Mouse (Mus musculus): ENCODE measurements around the gene Slc35d2.

Gene Slc35d2

DNA sequence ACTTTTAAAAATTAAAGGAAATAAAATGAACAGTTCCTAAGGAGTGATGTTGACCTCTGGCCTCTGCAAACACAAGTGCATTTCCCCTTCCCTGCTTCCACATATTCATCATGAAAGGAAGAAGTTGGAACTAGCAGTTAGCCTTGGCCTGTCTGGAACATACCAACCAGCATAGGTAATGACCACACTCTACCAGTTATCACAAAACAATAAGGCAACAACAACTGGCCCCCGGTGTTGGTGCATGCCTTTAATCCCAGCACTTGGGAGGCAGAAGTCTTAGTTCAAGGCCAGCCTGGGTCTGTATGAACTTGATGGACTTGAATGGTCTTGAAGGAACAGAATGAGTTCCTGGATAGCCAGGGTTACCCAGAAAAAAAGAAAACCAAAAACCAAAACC lies 18.7 kb downstream of the Slc35d2 start:
- DNase-seq (ENCODE audit: low spot score), result no peak

DNA sequence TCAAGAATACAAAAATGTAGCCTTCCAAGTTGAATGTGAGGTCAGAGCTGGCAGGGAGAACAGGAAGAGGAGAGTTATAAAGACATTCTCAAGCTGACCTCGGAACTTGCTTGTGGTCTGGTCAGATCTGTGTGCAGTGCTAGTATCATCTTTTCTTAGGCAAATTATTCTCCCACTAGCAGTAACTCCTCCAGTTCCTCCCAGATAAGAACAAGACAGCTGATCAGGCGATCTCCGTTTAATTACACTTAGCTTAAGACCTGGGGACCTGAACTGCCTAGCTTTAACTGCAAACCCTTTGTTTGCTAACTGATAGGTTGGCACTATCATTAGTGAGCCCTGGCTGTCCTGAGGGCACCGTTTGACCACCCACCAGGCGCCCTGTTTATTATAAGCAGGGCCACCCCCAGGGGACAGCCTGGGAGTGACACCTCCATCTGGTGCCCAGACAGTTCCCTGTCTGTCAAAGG lies 20.8 kb downstream of the Slc35d2 start:
- DNase-seq (ENCODE audit: low spot score), result no peak

- DNase-seq (ENCODE audit: low spot score), result no peak
Observed at GRCm38 (mm10) chr13:64107535-64107934, 21.6 kb downstream of the Slc35d2 start.

- no peak for DNase-seq (ENCODE audit: low spot score)
Observed at GRCm38 (mm10) chr13:64107105-64107504, 22.1 kb downstream of the Slc35d2 start.

DNA sequence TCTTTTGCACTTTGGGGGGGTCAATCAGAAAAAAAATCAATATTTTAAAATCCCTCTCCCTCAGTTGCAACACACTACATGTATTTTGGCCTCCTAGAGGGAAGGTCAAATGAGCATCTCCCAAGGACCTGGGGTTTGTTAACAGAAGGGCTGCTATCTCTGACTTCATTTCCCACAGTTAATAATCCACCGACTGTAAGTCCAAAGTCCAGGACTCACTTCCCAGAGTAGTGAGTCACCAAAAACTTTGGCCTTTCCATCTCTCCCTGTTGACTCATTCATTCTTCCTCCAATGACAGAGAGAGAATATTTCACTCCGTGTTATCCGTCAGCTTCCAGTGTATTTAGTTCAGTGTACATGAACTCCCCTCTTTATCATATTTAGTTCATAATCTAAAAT lies 23.5 kb downstream of the Slc35d2 start:
- no peak for DNase-seq (ENCODE audit: low spot score)

DNA sequence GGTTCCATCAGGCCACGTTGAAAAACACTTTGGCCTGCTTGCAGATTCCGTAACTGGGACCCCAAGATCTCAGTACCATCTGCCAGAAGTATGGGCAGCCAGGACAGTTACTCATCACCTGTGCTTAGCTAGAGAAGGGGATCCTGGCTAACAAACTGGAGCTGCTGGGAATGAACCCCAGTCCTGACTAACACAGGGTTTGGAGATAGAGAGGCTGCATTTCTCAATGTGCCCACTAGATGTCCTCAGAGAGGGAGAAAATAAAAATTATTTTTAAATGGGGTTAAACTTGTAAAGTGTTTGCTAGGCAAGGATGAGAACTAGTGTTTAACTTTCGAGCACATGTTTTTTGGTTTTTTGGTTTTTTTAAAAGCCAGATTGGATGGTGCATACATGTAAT lies 29.0 kb downstream of the Slc35d2 start:
- peak; percentile 32 for DNase-seq (ENCODE audit: low spot score)

DNA sequence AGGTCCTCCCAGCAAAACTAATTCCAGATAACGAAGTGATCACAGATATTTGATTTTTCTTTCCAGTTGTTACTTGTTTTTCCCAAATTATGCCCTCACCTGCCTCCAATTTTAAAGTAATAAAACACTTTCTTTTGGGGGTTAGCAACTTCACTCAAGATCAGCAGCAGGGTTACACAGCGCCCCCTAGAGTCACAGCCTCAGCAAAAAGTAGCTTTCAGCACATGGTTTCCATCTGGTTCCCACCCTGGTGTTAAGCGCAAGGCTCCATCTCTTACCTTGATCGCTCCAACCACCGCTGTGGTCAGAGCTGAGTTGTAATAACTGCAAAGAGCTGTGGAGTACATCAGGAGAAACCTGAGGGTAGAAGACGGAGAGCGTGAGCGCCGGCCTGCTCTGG lies 30.2 kb downstream of the Slc35d2 start:
- DNase-seq (ENCODE audit: low spot score), result peak; percentile 13

GRCm38 (mm10) chr13:64093341-64093740 lies 35.8 kb downstream of the Slc35d2 start:
- DNase-seq (ENCODE audit: low spot score), result peak; percentile 74

DNA sequence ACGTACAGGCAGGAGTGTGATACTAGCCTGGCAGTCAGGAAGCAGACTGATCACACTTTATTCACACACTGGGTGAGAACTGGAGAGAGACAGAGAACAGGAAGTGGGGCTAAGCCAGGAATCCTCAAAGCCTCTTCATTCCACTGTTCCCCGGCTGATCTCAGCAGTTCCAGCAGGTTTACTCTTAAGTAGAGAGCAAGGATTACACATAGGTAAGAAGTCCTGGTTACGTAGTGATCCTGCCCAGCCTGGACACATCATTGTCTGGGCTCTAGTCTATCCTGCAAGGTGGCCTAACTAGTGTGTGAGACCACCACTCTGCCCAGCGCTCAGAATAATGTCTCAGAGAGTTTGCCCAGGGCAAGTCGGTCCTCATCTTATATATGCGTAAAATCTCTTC lies 36.4 kb downstream of the Slc35d2 start:
- DNase-seq (ENCODE audit: low spot score), result no peak

GRCm38 (mm10) chr13:64092141-64092540 lies 37.0 kb downstream of the Slc35d2 start:
- DNase-seq (ENCODE audit: low spot score), result no peak

- DNase-seq (ENCODE audit: low spot score), result no peak
Observed at GRCm38 (mm10) chr13:64091006-64091405, 38.2 kb downstream of the Slc35d2 start.

- no peak for DNase-seq (ENCODE audit: low spot score)
Observed at GRCm38 (mm10) chr13:64090278-64090677, 38.9 kb downstream of the Slc35d2 start.

GRCm38 (mm10) chr13:64089130-64089529 lies 40.0 kb downstream of the Slc35d2 start, which contains the start of gene Hsd17b3:
Gene Hsd17b3, minus strand, starts transcription at chr13:64089230.
- no peak for DNase-seq (ENCODE audit: low spot score)

DNA sequence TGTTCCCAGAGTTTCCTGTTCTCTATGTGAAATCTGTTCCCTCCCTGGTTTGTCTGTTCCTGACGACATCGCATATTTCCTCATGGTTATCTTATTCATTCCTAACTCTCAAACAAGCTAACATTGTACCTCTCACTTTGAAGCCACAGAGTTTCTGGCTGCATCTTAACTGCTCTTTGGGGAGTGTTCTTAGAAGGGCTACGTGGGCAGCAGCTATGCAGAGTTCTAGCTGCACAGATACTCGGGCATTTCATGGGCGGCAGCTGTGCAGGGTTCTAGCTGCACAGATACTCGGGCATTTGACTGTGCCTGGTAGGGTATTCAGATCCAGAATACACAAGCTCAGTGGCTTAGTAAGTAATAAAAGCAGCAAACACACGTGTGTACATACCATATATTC lies 41.1 kb downstream of the Slc35d2 start:
- DNase-seq (ENCODE audit: low spot score), result no peak

DNA sequence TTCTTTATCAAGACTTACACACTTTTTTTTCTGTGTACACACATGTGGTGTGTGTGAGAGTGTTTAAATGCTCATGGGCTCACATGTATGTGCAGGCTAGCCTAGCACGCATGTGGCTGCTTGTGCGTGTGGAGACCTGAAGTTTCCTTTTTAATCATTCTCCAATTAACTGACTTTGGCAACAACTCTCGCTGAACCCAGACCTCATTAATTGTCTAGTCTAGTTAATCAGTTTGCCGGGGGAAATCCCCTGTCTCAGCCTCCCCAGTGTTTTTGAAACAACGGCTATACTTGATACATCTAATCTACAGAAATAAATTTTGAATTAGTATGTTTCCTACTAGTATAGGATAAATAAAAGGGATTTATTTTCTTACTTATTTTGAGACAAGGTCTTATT lies 43.1 kb downstream of the Slc35d2 start:
- DNase-seq (ENCODE audit: low spot score), result no peak

- no peak for DNase-seq (ENCODE audit: low spot score)
Observed at GRCm38 (mm10) chr13:64083331-64083730, 45.8 kb downstream of the Slc35d2 start.

DNA sequence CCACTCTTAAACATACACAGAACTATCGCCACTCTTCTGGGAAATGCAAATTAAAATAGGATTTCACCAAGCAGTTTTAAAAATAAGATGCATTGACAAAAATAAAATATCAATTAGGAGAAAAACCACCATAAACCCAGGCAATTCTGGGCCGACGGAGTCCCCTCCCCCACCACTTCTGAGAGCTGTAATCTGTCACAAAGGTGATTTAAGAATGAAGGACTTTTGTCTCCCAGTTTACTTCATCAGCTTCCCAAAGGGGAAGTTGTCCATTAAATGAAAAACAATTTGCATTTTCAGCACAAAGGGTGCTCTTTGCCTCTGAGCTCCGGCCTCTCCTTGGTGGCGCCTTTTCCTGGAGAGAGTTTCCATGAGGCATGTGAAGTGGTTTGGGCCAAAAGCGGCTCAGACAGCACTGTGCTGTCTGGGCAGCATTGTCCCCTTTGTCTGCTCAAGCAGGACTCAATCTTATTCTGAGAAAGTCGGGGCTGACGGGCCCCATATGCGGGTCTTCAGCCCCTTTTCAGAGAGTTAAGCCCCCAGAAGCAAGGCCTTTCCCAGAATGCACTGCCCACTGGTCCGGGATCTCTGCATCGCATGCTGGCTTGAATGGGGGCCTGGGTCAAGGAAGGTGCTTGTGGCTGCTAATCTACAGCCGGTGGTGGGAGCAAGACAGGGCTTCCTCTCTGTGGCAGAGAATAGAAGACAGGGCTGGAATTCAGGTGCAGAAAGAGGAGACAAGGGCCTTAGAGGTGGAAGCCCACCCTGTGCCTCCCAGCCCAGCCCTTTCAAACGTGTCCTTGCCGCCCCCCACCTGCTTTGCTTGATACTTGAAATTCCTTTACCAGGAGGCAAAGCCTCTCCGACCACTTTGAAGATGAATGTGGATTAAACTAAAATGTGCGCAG lies 47.9 kb downstream of the Slc35d2 start:
- no peak for DNase-seq (ENCODE audit: low spot score)

DNA sequence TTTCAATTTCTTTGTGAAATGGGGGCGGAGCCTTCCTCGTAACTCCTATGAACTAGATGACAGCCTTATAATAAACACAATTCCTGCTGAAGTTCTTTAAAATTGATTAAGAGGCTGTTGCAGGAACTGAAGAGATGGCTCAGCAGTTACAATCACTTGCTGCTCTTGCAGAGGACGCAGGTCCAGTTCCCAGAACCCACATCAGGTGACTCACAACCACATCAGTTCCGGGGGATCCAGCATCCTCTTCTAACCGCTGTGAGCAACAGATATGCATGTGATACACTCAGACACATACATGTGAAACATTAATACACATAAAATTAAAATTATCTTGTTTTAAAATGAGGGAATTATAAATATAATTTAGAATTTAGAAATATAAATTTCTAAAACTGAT lies 51.6 kb downstream of the Slc35d2 start:
- DNase-seq (ENCODE audit: low spot score), result no peak

- no peak for DNase-seq (ENCODE audit: low spot score)
Observed at GRCm38 (mm10) chr13:64076074-64076473, 53.1 kb downstream of the Slc35d2 start.

DNA sequence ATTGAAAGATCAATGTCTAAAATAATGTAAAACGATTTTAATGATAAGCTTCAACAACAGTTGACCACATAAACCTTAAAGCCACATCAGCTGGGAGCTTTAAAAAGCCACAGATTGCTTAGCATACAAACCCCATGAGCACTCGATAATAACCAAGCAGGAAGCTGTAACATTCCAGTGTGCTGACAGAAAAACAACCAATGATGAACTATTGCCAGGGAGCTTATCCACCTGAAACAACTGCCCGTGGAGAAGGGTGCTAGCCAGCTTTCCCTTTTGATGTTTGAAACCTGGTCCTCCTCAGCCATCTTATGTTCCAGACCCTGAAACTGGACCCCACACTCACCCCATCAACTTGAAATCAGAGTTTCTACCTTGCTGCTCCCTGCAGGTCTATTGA lies 62.5 kb downstream of the Slc35d2 start:
- DNase-seq (ENCODE audit: low spot score), result no peak

DNA sequence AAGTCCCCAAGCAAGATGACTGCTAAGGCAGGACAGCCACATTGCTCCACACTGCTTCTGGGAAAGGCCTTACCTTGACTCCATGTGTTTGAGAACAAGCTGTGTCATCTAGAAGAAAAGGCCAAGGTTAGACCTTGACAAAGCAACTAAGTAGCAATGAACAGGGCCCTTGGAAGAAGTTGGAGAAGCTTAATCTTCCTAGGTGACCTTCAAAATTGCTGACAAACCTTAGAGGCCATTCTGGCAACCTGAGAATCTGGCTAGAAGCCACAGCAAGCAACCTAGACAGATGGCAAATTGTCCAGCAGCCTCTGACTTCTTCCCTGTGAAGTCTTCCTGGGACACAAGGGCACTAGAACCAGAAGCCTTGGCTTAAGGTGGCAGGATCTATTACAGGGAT lies 64.9 kb downstream of the Slc35d2 start:
- DNase-seq (ENCODE audit: low spot score), result no peak

GRCm38 (mm10) chr13:64060935-64061506 lies 68.1 kb downstream of the Slc35d2 start:
- DNase-seq (ENCODE audit: low spot score), result no peak

GRCm38 (mm10) chr13:64053959-64054358 lies 75.2 kb downstream of the Slc35d2 start:
- DNase-seq (ENCODE audit: low spot score), result no peak
